Mouse (Mus musculus): ENCODE data around the gene Zranb3.

DNA sequence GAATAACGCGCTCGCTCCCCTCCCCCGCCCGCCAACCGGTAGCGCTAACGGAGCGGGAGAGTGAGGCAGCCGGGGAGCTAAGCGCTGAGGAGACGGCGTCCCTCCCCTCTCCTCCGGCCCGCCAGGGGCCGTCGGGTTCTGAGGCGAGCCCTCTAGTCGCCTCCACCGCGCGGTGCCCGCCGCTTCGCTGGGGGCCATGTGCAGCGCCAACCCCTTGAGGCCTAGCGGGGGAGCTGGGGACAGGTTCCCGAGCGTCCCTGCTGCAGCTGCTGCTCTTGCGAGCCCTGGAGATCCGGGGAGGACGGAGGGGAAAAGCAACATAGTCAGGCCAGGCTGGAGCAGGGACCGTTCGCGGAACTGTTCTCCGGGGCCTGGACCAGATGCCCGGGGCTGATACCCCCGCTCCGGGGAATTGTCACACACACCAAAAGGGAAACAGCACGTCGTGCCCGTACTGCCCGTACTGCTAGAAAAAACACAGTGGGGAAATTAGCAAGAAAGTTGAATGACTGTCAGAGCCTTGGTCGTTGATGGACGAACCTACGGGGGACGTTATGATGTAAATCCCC lies 757 bp upstream of the Zranb3 start:
- TF ChIP-seq POLR2A (IDR thresholded peaks at IDR 0.05; ENCODE audit: low read depth, low read length) (no peak), CTCF (IDR thresholded peaks at IDR 0.05; ENCODE audit: extremely low read depth, insufficient read depth, insufficient read length, insufficient replicate concordance) (no peak)
